Mouse (Mus musculus): ENCODE data around the gene Foxf1.

- TF ChIP-seq CTCF (IDR thresholded peaks at IDR 0.05; ENCODE audit: insufficient read depth, low read length), result peak; percentile 96
- no peak for TF ChIP-seq POLR2A (IDR thresholded peaks at IDR 0.05; ENCODE audit: borderline replicate concordance, extremely low read depth, low read depth, low read length)
Observed at GRCm38 (mm10) chr8:121113261-121113660, 29.1 kb downstream of the Foxf1 start.

Measured in lung, adult 2 months (tissue).